Mouse (Mus musculus) midbrain, embryonic 10.5 days (tissue): Measurements from ENCODE around the gene Nat8f1. TPM values are rescaled to one million over a fixed set of nuclear protein-coding genes. Genes with fewer than 3 reads are reported as not detected.

ENCODE experiments used
- DNase-seq: peaks from one replicate; pipeline ENCODE4 v3.0.0-alpha.2; 2017; ENCODE audit warnings: low spot score
- H3K27ac ChIP-seq: fragments of 300-500 bp; sonication (generic); replicated peaks from 2 replicates; pipeline ENCODE4 v1.5.1; 2016; ENCODE audit warnings: mild to moderate bottlenecking
- H3K27me3 ChIP-seq: fragments of 300-500 bp; sonication (generic); 2 replicates; pipeline ENCODE4 v1.6.1; 2016; ENCODE audit warnings: low read depth, mild to moderate bottlenecking; ENCODE audit not compliant: poor library complexity, severe bottlenecking
- H3K36me3 ChIP-seq: fragments of 300-500 bp; sonication (generic); 2 replicates; pipeline ENCODE4 v1.6.1; 2016; ENCODE audit warnings: mild to moderate bottlenecking, moderate library complexity
- H3K4me1 ChIP-seq: fragments of 300-500 bp; sonication (generic); 2 replicates; pipeline ENCODE4 v1.6.1; 2016
- H3K4me3 ChIP-seq: fragments of 300-500 bp; sonication (generic); 2 replicates; pipeline ENCODE4 v1.5.1; 2016; ENCODE audit warnings: mild to moderate bottlenecking, moderate library complexity
- H3K9me3 ChIP-seq: fragments of 300-500 bp; sonication (generic); replicated peaks from 2 replicates; pipeline ENCODE4 v1.6.1; 2016; ENCODE audit warnings: mild to moderate bottlenecking
- WGBS: fragments of 180-500 bp; shearing (Covaris S2); methylation state at CpG from one replicate; pipeline ENCODE4 v1.1.7; 2016; 5-methylcytosine and 5-hydroxymethylcytosine counted together
- polyA plus RNA-seq: library from polyadenylated mRNA; unstranded; fragments of >200 nt; fragmentation: Nextera tagmentation; extraction: Ambion mirVana; gene quantifications from 2 replicates; pipeline ENCODE4 v1.2.1, GENCODE M21; 2016

The Nat8f1 gene
- polyA plus RNA-seq, 1 experiment from 2014 or later = 5.9 TPM

GRCm38 (mm10) chr6:85861247-85861646 lies 54.2 kb downstream of the Nat8f1 start:
- WGBS = 86% methylated on average over 3 of the region's 3 CpGs
- no peak for DNase-seq
- H3K9me3 ChIP-seq = no peaks in the 10 kb centered on the region
- no peak overlapping the region for H3K4me3 ChIP-seq
- no peaks in the 10 kb centered on the region for H3K27me3 ChIP-seq
- H3K27ac ChIP-seq = no peak overlapping the region
- H3K36me3 ChIP-seq = no peaks in the 10 kb centered on the region
- no peaks in the 10 kb centered on the region for H3K4me1 ChIP-seq

Other genes with a start within 250 kb of the Nat8f1 start
- gene Nat8f7, start 202.5 kb downstream of the Nat8f1 start, polyA plus RNA-seq = not detected in 2 replicates
- 0.20 and 0.25 TPM in 2 replicates for gene Nat8f3, start 149.9 kb downstream of the Nat8f1 start, polyA plus RNA-seq
- not detected in 2 replicates for gene Nat8f6, start 94.7 kb downstream of the Nat8f1 start, polyA plus RNA-seq
- gene Nat8f5, start 94.7 kb downstream of the Nat8f1 start, polyA plus RNA-seq = 0.14 TPM in 1 of 2 replicates, not detected in the other
- not detected in 2 replicates for gene Nat8, start 83.6 kb downstream of the Nat8f1 start, polyA plus RNA-seq
- not detected in 2 replicates for gene Nat8f2, start 46.5 kb downstream of the Nat8f1 start, polyA plus RNA-seq
- gene Nat8f4, start 10.8 kb downstream of the Nat8f1 start, polyA plus RNA-seq = 5.6 and 6.0 TPM in 2 replicates
- 30.6 and 35.9 TPM in 2 replicates for gene Tprkb, start 3.8 kb downstream of the Nat8f1 start, polyA plus RNA-seq
- 38.5 and 38.8 TPM in 2 replicates for gene Dusp11, start 46.0 kb upstream of the Nat8f1 start, polyA plus RNA-seq
- gene Figla, start 100.5 kb upstream of the Nat8f1 start, polyA plus RNA-seq = not detected in 2 replicates
- gene Add2, start 113.0 kb upstream of the Nat8f1 start, polyA plus RNA-seq = 43.3 and 81.8 TPM in 2 replicates